Comparison of ENCODE assay signal across 30 mouse cellular contexts in genomic region chr9:48547233-48547632, GRCm38 (mm10). TPM values are rescaled to one million over a fixed set of nuclear protein-coding genes. Genes with fewer than 3 reads are reported as not detected.
DNase-seq lines count a peak whose midpoint lies in the region; ATAC-seq and TF ChIP-seq lines count a peak whose summit lies in the region.
"Had no signal": no experiment of that assay in that cellular context is flagged by ENCODE, and none has a peak within 500 bp of the region (broad histone marks: within the 10 kb centered on the region; RNA-seq: fewer than 3 reads in every experiment).

No protein-coding gene starts in this region.

- no peaks in the 10 kb centered on the region for H3K9me3 ChIP-seq in lung, postnatal 0 days (ENCODE audit: low read length)
- peaks cover under 1% of the 10 kb centered on the region; the same call in 1 of the 2 replicates for H3K9me3 ChIP-seq in forebrain, embryonic 11.5 days (ENCODE audit: control insufficient read depth, low read length)
- no peaks in the 10 kb centered on the region for H3K9me3 ChIP-seq in heart, embryonic 10.5 days
- H3K9me3 ChIP-seq: embryonic facial prominence, embryonic 15.5 days; forebrain, embryonic 13.5 days; G1E had no signal

- no peaks in the 10 kb centered on the region for H3K27me3 ChIP-seq in lung, postnatal 0 days (replicated peaks; ENCODE audit: insufficient read depth, low read length)
- H3K27me3 ChIP-seq in forebrain, embryonic 11.5 days (ENCODE audit: control insufficient read depth, insufficient read depth, low read length), result no peaks in the 10 kb centered on the region
- no peaks in the 10 kb centered on the region for H3K27me3 ChIP-seq in heart, embryonic 10.5 days (ENCODE audit: insufficient read depth, poor library complexity, severe bottlenecking)
- H3K27me3 ChIP-seq: CH12.LX; embryonic facial prominence, embryonic 13.5 days; embryonic facial prominence, embryonic 15.5 days; forebrain, embryonic 13.5 days; forebrain, embryonic 15.5 days had no signal

- no peak overlapping the region for H3K9ac ChIP-seq in lung, postnatal 0 days (replicated peaks; ENCODE audit: low read depth)
- no peak overlapping the region for H3K9ac ChIP-seq in forebrain, embryonic 11.5 days (ENCODE audit: low read length)
- H3K9ac ChIP-seq: embryonic facial prominence, embryonic 13.5 days; embryonic facial prominence, embryonic 15.5 days; forebrain, embryonic 13.5 days; forebrain, embryonic 15.5 days had no signal

- no peaks in the 10 kb centered on the region for H3K79me2 ChIP-seq in macrophage (ENCODE audit: inconsistent target)

- no peak for ATAC-seq in lung, postnatal 0 days
- peak; percentile 84 for ATAC-seq in monocyte, adult 5-6 weeks (replicated peaks; ENCODE audit: insufficient number of reproducible peaks, low FRiP score, low TSS enrichment, poor library complexity, severe bottlenecking)
- no peak for ATAC-seq in forebrain, embryonic 11.5 days (replicated peaks; ENCODE audit: low FRiP score)
- ATAC-seq: activated CD4-positive, CD25-positive, alpha-beta regulatory T cell, adult 4 months; CD4-positive, CD25-positive, alpha-beta regulatory T cell, adult 4 months; forebrain, embryonic 13.5 days; forebrain, embryonic 15.5 days; Patski had no signal

- no peaks in the 10 kb centered on the region for H3K4me1 ChIP-seq in lung, postnatal 0 days (ENCODE audit: insufficient read depth, low read depth, low read length)
- H3K4me1 ChIP-seq in bone marrow macrophage, adult 2 months (ENCODE audit: control insufficient read depth, insufficient read depth, low read length), result peaks cover 17% of the 10 kb centered on the region
- no peaks in the 10 kb centered on the region for H3K4me1 ChIP-seq in forebrain, embryonic 11.5 days (replicated peaks; ENCODE audit: control insufficient read depth, insufficient read depth, low read length)
- H3K4me1 ChIP-seq in heart, embryonic 10.5 days, result no peaks in the 10 kb centered on the region
- H3K4me1 ChIP-seq: embryonic facial prominence, embryonic 13.5 days; embryonic facial prominence, embryonic 15.5 days; forebrain, embryonic 10.5 days; forebrain, embryonic 13.5 days; forebrain, embryonic 15.5 days had no signal

- no peaks in the 10 kb centered on the region for H3K36me3 ChIP-seq in lung, postnatal 0 days (ENCODE audit: insufficient read depth, low read length)
- no peaks in the 10 kb centered on the region for H3K36me3 ChIP-seq in macrophage (ENCODE audit: inconsistent target)
- H3K36me3 ChIP-seq in forebrain, embryonic 11.5 days (ENCODE audit: control insufficient read depth, insufficient read depth, low read length), result no peaks in the 10 kb centered on the region
- no peaks in the 10 kb centered on the region for H3K36me3 ChIP-seq in heart, embryonic 10.5 days
- H3K36me3 ChIP-seq: embryonic facial prominence, embryonic 13.5 days; embryonic facial prominence, embryonic 15.5 days; forebrain, embryonic 10.5 days; forebrain, embryonic 15.5 days; G1E had no signal

- no peak overlapping the region for H3K4me2 ChIP-seq in lung, postnatal 0 days (replicated peaks; ENCODE audit: low read depth, low read length)
- no peak overlapping the region for H3K4me2 ChIP-seq in forebrain, embryonic 11.5 days (ENCODE audit: low read depth, low read length, severe bottlenecking)
- H3K4me2 ChIP-seq: embryonic facial prominence, embryonic 13.5 days; embryonic facial prominence, embryonic 15.5 days; forebrain, embryonic 13.5 days; forebrain, embryonic 15.5 days had no signal

- TF ChIP-seq CTCF in lung, postnatal 0 days (IDR thresholded peaks at IDR 0.05), result no peak
- no peak for TF ChIP-seq CTCF in bone marrow macrophage, adult 2 months (IDR thresholded peaks at IDR 0.05; ENCODE audit: low read depth, low read length)

- peak; percentile 15 for DNase-seq in lung, postnatal 0 days (ENCODE audit: low spot score)
- DNase-seq in lung, postnatal 10 days, result no peak
- DNase-seq in forebrain, embryonic 11.5 days (ENCODE audit: low spot score), result no peak
- no peak for DNase-seq in heart, embryonic 10.5 days (ENCODE audit: low spot score)
- DNase-seq: adrenal gland, adult 8-10 months; adrenal gland, postnatal 14 days; adrenal gland, postnatal 36 days; B cell, adult 2 months; cerebellum, adult 11 months; cerebellum, adult 18-20 months; cerebellum, adult 8-10 months; cerebellum, adult 9-11 months; cerebellum, postnatal 14 days; cerebellum, postnatal 36 days; embryo, embryonic 11 days had no signal

- no peak for TF ChIP-seq EP300 in lung, postnatal 0 days (IDR thresholded peaks at IDR 0.05)

- H3K4me3 ChIP-seq in lung, postnatal 0 days (ENCODE audit: low read depth, low read length), result no peak overlapping the region
- H3K4me3 ChIP-seq in bone marrow macrophage, adult 2 months (ENCODE audit: insufficient read depth, low read length), result no peak overlapping the region
- no peak overlapping the region for H3K4me3 ChIP-seq in macrophage (ENCODE audit: inconsistent target)
- H3K4me3 ChIP-seq in forebrain, embryonic 11.5 days (ENCODE audit: low read depth, low read length), result no peak overlapping the region
- no peak overlapping the region for H3K4me3 ChIP-seq in heart, embryonic 10.5 days
- H3K4me3 ChIP-seq: embryonic facial prominence, embryonic 13.5 days; embryonic facial prominence, embryonic 15.5 days; erythroblast, embryonic 14.5 days; forebrain, embryonic 10.5 days; forebrain, embryonic 13.5 days; forebrain, embryonic 15.5 days had no signal

- no peak for TF ChIP-seq POLR2A in bone marrow macrophage, adult 2 months (IDR thresholded peaks at IDR 0.05; ENCODE audit: borderline replicate concordance, low read depth, low read length)

- H3K27ac ChIP-seq in lung, postnatal 0 days (ENCODE audit: low read length), result no peak overlapping the region
- peak overlapping the region; percentile 72 for H3K27ac ChIP-seq in bone marrow macrophage, adult 2 months (ENCODE audit: insufficient read depth, low read depth, low read length)
- peak overlapping the region; percentile 27; the same call in 1 of the 2 replicates for H3K27ac ChIP-seq in macrophage
- H3K27ac ChIP-seq in forebrain, embryonic 11.5 days (ENCODE audit: low read depth, low read length), result no peak overlapping the region
- H3K27ac ChIP-seq in heart, embryonic 10.5 days, result no peak overlapping the region
- H3K27ac ChIP-seq: embryonic facial prominence, embryonic 13.5 days; embryonic facial prominence, embryonic 15.5 days; forebrain, embryonic 10.5 days; forebrain, embryonic 13.5 days; forebrain, embryonic 15.5 days had no signal

RNA-seq across cellular contexts. Expression of gene Gm5617, which starts 52.0 kb away (rescaled TPM):
- 48.9 and 52.2 TPM in 2 replicates for polyA plus RNA-seq in lung, postnatal 0 days (2015; fragmentation: Nextera tagmentation; extraction: Ambion mirVana)
- 16.5 and 16.8 TPM in 2 replicates for polyA plus RNA-seq in bone marrow macrophage, adult 2 months (2012; ENCODE audit: insufficient read depth, insufficient read length, missing spikeins)
- 10 to 100 TPM in 8 of 26 experiments, 1 to 10 TPM in 18; 5.4 to 22.3 (median 9.4) TPM for total RNA-seq in macrophage (2018; cell fraction: chromatin; rRNA removed)
- total RNA-seq in macrophage (2018; cell fraction: cytosol; rRNA removed), result 10 to 100 TPM; 20.6 to 42.4 (median 32.8) TPM
- 10 to 100 TPM in 23 of 26 experiments, 1 to 10 TPM in 3; 6.4 to 40.8 (median 20.7) TPM for total RNA-seq in macrophage (2018; cell fraction: nucleus; rRNA removed)
- polyA plus RNA-seq in macrophage (2018), result 7.1 to 29.1 TPM (median 13.7 TPM) in 3 replicates
- total RNA-seq in monocyte, adult 5-6 weeks (2017), result 13.7 to 22.4 TPM in 2 of 3 replicates, not detected in the other
- polyA plus RNA-seq in forebrain, embryonic 11.5 days (2014; fragmentation: Nextera tagmentation; extraction: Ambion mirVana), result 34.5 and 35.8 TPM in 2 replicates
- polyA plus RNA-seq in heart, embryonic 10.5 days (2016; fragmentation: Nextera tagmentation; extraction: Ambion mirVana), result 21.1 and 25.1 TPM in 2 replicates

RNA-seq across cellular contexts. Expression of gene Rbm7, which starts 52.1 kb away (rescaled TPM):
- 101 and 104 TPM in 2 replicates for polyA plus RNA-seq in lung, postnatal 0 days (2015; fragmentation: Nextera tagmentation; extraction: Ambion mirVana)
- polyA plus RNA-seq in bone marrow macrophage, adult 2 months (2012; ENCODE audit: insufficient read depth, insufficient read length, missing spikeins), result 89.5 and 99.3 TPM in 2 replicates
- 100 to 1,000 TPM in 24 of 26 experiments, 10 to 100 TPM in 2; 68.6 to 344 (median 154) TPM for total RNA-seq in macrophage (2018; cell fraction: chromatin; rRNA removed)
- total RNA-seq in macrophage (2018; cell fraction: cytosol; rRNA removed), result 100 to 1,000 TPM in 15 of 26 experiments, 10 to 100 TPM in 11; 74.5 to 209 (median 108) TPM
- 100 to 1,000 TPM in 24 of 26 experiments, 10 to 100 TPM in 2; 88.5 to 377 (median 216) TPM for total RNA-seq in macrophage (2018; cell fraction: nucleus; rRNA removed)
- 61.8 to 94.5 TPM (median 73.4 TPM) in 3 replicates for polyA plus RNA-seq in macrophage (2018)
- total RNA-seq in monocyte, adult 5-6 weeks (2017), result 139 to 205 TPM (median 199 TPM) in 3 replicates
- polyA plus RNA-seq in forebrain, embryonic 11.5 days (2014; fragmentation: Nextera tagmentation; extraction: Ambion mirVana), result 120 and 132 TPM in 2 replicates
- 89.0 and 106 TPM in 2 replicates for polyA plus RNA-seq in heart, embryonic 10.5 days (2016; fragmentation: Nextera tagmentation; extraction: Ambion mirVana)

RNA-seq across cellular contexts. Expression of gene Nnmt, which starts 57.7 kb away (rescaled TPM):
- 1.5 and 2.6 TPM in 2 replicates for polyA plus RNA-seq in lung, postnatal 0 days (2015; fragmentation: Nextera tagmentation; extraction: Ambion mirVana)
- polyA plus RNA-seq in bone marrow macrophage, adult 2 months (2012; ENCODE audit: insufficient read depth, insufficient read length, missing spikeins), result 0.80 TPM in 1 of 2 replicates, not detected in the other
- total RNA-seq in macrophage (2018; cell fraction: chromatin; rRNA removed), result 1 to 10 TPM in 1 of 26 experiments, not detected in 25; 1.4 TPM
- not detected for total RNA-seq in macrophage (2018; cell fraction: cytosol; rRNA removed)
- total RNA-seq in macrophage (2018; cell fraction: nucleus; rRNA removed), result 1 to 10 TPM in 1 of 26 experiments, not detected in 25; 1.2 TPM
- polyA plus RNA-seq in macrophage (2018), result not detected in 3 replicates
- not detected in 3 replicates for total RNA-seq in monocyte, adult 5-6 weeks (2017)
- 1.1 and 1.9 TPM in 2 replicates for polyA plus RNA-seq in forebrain, embryonic 11.5 days (2014; fragmentation: Nextera tagmentation; extraction: Ambion mirVana)
- polyA plus RNA-seq in heart, embryonic 10.5 days (2016; fragmentation: Nextera tagmentation; extraction: Ambion mirVana), result 2.1 and 2.5 TPM in 2 replicates
- total RNA-seq: CH12.LX; common myeloid progenitor, adult 5-6 weeks had no signal
- polyA plus RNA-seq: activated CD4-positive, CD25-positive, alpha-beta regulatory T cell, adult 4 months; CD4-positive, CD25-positive, alpha-beta regulatory T cell, adult 4 months; erythroblast, embryonic 14.5 days; forebrain, embryonic 13.5 days; G1E had no signal

Comparison
In these comparisons a context has a peak if more than half of its experiments do, and no peak if none do; other contexts are left out.
1. H3K27ac ChIP-seq: peak in bone marrow macrophage, adult 2 months (single experiment) and macrophage (single experiment); none in lung, postnatal 0 days (single experiment), forebrain, embryonic 11.5 days (single experiment) and heart, embryonic 10.5 days (single experiment).